Mouse (Mus musculus): ENCODE results near the gene Cep128.

Cep128 gene

DNA sequence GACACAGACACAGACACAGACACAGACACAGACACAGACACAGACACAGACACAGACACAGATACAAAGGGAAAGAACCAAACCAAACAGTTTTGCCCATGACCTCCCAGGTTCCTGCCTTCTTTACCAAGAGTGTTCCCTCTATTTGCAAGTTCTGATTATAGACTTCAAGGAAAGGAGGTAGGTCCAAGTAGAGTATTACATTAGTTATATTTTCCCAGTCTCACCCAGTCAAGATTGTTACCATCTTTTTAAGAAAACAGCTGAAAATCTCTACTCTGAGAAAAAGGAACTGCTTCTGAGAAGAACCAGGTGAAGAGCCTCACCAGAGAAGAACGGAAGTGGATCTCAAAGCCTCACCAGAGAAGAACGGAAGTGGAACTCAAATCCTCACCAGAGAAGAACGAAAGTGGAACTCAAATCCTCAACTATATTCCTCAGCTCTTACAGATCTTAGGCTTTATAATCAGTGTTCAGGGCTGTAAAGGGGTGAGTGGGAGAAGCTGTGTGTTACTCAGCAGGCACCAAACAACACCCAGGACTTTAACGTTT is 200.8 kb downstream of the Cep128 start:
- peak; percentile 80 for DNase-seq (ENCODE audit: low read depth)

DNA sequence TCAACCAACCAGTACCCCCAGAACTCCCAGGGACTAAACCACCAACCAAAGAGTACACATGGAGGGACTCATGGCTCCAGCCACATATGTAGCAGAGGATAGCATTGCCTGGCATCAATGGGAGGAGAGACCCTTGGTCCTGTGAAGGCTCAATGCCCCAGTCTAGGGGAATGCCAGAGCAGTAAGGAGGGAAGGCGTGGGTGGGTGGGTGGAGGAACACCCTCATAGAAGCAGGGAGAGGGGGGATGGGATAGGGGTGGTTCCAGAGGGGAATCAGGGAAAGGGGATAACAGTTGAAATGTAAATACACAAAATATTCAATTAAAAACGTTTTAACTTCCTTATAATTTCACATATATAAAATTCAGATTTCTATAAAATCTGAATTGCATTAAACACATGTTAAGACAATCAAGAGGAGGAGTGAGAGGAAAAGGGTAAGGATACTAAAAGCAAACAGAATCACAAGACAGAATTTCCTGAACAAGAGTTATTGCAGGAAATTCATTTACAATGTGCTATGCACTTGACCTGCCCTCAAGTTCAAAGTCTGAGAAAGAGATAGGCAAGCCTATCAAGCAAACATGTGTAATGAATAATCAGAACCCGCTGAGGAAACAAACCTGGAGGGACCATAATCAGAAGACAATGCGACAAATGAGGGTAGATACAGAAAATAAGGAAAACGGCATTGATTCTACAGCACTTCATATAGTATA is 207.2 kb downstream of the Cep128 start:
- no peak for DNase-seq (ENCODE audit: low read depth)

DNA sequence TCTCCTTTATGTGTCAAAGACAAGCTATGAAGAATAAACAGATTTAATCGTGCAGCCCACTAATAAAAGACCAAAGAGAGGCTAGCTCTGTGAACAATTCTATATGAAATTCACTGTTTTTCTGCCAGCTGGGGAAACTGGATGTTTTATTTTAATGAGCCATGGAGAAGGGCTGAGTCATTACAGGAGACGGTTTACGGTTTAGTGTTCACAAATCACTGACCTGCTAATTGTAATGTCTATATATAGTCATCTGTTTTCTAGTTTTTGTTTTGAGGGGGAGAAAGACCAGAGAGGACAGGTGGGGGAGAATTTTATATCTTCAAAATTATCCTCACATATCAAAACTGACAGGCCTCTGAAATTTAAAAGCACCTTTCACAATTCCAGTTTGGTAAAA is 212.6 kb downstream of the Cep128 start:
- DNase-seq (ENCODE audit: low read depth) = no peak

DNA sequence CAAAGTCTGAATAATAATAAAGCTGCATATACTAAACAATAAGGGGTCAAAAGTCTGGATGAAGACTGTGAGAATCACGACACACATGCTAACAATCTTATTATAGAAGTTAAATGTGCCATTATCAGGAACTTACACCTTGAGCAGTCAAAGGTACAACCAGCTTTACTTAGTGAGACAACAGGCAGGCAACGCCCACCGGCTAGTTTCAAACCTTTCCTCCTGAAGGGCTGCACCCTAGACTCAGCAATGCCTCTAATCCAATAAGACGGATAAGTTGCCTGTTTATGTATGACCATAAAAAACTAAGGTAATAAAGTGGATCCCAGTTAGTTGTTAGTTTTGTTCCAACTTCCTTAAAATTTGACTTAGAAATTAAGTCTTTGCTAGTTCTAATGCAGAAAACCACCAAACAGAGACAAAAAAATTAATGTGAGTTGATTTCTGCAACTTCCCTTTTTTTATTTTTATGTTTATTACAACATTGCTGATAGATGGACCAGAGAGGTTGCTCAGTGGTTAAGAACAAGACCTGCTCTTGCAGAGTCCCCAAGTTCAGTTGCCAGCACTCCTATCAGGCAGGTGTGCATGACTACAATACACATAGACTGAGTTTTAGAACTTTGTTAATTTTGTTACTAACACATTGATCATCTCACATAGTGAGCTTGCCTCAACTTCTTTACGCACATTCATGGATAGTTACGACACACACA is 223.0 kb downstream of the Cep128 start:
- no peak for DNase-seq (ENCODE audit: low read depth)

DNA sequence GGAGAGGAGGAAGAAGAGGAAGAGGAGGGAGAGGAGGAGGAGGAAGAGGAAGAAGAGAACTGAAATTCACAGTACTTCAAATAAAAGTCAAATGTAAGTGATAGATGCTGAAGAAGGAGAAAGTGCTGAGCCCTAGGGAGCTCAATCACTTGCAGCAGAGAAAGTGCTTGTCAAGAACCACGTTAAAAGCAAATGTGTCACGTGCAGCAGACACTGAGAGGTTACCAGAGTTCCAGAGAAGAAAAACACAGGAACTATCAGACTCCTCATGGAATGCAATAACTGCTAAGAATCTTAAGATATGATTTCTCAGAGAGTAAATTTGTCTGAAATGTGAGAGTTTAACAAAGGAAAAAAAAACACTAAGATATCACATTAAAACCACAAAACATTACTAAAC is 225.7 kb downstream of the Cep128 start:
- no peak for DNase-seq (ENCODE audit: low read depth)

DNA sequence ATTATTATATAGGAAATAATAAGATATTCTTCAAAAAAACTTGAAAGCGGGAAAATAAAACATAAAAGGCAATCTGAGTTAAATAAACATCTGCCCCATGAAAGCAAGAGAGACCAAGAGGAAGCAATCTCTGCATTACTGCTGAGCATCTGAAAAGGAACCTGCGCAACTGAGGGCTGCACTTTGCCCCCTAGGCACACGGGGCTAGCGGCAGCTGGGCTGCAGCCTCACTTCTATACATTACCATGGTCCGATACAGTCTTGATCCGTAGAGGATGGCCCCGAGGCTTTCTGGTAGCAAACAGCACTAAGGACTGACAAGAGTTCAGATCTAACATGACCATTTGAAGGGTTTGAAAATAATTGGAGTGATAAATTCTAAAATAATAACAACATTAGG is 230.2 kb downstream of the Cep128 start:
- no peak for DNase-seq (ENCODE audit: low read depth)

DNA sequence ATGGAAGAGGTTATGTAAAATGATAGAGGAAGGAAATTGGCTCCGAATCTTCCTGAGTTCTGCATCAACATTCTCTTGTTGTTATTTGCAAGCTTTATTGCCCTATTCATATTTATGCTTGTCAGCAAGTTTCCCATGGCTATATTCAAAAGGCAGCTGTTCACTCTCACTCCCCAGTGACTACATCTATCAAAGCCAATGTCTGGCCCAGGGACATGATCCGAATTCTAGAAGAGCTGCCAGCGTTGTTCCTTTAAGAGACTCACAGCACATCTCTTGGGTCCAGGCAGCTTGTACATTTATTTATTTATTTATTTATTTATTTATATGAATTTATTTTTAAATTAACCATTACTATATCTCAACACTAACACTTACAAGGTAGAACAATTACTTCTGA is 235.1 kb downstream of the Cep128 start:
- DNase-seq (ENCODE audit: low read depth) = no peak

DNA sequence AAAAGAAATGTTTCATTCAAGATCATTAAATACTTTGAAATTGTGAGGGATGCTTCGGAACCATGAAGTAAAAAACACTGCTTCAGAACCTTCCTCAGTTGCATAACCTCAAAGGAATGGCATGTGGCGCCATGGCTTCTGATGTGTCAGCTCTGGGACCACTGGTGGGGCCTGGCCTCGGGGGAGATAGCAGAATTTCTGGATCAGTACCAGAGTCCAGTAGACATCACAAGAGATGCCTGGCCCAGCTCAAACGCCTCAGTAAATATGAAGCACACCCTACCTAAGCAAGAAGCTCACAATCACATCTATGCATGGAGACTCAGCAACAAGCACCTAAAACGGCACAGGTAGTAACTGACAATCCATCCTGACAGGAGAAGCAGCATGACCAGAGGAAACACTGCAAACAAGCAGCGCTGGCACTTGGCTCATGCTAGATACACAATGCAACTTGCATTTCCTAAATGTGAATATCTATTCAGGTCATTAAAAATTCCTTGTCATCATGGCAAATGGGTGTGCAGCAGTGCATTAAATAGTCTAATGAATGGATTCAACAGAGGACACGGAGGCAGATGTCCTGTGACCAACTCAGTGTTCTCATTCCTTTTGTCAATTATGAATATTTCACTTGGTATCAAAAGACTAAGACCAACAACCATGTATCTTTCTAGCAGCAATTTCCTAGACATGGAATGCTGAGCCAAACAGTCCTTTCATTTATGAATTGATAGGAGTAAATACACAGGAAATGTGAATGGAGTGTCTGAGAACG is 249.3 kb downstream of the Cep128 start:
- no peak for DNase-seq (ENCODE audit: low read depth)

DNA sequence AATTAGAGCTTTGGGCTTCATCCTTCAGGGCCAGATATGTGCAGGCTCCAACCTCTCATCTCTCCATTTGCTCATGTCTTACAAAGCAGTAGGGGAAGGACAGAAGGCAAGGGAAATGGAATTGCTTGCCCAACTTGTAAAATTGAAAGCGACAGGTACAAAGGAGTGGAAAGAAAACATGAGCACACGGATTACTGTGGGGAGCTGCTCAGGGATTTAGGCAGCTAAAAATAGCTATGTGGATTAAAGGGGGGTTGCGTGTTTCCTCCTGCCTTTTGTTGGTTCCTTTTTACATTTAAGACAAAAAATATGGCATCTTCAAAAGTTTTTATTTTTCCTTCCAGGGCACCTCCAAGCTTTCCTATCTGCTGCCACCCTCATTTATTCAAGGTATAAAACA is 269.2 kb downstream of the Cep128 start:
- DNase-seq (ENCODE audit: low read depth) = no peak

DNA sequence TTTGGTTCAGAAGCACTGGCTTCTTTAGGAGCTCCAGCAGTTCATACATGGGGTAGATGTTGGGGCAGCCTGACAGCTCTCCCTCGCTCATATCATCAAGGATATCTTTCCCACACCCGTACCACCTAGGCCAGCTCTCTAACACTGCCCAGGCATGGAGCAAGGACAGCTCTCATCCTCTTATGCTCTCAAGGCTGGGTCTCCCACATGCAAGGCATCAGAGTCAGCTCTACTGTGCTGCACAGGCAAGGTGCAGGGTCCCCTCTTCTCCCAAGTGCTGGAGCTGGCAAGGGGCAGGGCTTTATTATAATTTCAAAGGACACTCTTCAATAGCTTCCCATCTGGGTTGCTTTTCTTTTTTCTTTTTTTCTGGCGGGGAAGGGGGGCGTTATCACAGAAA is 280.9 kb downstream of the Cep128 start:
- DNase-seq (ENCODE audit: low read depth) = no peak

DNA sequence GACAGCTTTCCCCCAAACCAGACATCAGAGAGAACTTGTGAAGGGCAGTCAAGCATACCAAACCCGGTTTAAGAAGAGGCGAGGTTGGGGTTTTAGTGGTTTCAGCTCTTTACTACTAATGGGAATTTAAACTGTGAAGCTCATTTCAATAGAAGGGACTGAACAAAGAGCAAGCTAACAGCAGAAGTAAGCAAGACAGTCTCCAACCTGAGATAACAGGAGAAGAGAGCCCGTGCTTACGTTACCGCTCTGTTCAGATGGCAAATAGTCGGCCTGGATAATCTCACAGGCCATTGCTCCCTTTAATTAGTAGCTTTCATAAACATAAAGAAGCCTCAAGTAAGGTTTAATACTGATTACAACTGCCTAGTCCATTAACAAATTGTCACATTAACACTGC is 286.3 kb downstream of the Cep128 start:
- no peak for DNase-seq (ENCODE audit: low read depth)

DNA sequence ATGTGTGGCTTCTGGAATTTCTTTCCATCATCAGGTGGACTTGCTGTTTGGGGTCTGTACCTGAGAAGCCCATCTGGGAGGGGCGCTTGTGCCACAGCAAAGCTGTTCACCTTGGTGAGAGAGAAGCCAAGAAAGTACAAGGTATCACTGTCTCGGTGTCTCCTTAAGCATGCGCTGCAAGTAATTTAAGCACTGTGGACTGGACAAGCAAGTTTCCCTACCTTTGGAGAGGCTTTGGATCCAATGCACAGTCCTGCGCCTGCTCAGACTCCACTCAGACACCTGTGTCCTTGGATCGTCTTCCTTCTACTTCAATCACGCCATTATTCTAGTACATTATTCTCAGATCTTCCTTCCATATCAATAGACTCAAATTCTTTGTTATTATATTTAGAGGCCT is 288.0 kb downstream of the Cep128 start:
- no peak for DNase-seq (ENCODE audit: low read depth)

DNA sequence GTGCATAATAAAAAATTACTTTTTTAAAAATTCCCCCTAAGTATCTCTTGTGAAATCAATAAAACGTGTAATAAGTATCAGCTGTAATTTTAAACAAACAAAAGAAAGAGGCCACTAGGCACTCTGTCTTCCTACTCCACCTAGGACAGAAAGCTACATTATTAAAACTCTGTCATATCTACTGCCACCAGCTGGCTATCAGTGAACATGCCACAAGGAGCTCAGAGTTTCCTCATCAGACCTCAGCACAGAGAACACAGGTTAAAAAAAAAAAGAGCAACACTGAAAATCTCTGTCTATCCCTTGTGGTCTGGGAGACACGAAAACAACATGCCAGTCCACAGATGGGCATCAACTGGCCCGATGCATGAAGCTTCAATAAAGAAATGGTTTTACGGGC is 295.9 kb downstream of the Cep128 start:
- no peak for DNase-seq (ENCODE audit: low read depth)

DNA sequence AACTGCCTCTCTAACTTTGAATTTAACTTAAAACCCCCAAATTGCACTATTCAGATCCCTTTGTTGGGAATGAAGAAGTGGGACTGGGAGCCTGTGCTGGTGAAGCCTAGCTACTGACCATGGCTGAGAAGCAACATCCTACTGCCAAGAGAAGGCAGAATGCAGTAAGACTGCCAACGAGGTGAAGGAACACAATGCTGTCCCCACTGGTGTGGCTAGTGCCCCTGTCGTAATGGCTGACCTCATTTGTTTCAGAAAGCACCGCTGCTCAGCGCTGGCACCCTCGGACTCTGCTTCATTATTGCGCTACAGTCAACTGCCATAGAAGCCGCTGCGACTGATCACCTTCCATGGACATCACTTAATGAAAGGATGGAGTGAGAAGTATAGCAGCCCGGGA is 298.2 kb downstream of the Cep128 start:
- DNase-seq (ENCODE audit: low read depth) = no peak

DNA sequence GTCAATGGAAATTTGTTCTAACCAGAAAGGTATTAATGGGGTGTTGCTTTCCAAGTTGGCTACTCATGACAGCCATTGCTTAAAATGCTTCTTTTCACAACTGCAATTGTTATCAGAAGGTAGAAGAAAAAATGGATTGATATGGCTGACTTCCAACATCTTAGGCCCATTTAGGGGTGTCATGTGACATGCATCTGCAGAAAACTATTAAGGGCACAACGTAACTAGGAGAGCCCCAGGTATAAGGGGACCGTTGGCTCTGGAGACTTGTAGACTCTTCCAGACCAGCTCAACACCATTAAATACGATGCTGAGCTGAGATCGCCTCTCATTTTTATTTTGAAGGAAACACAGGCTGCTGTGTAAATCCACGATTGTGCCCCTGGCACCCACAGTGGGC is 308.6 kb downstream of the Cep128 start:
- DNase-seq (ENCODE audit: low read depth) = no peak

DNA sequence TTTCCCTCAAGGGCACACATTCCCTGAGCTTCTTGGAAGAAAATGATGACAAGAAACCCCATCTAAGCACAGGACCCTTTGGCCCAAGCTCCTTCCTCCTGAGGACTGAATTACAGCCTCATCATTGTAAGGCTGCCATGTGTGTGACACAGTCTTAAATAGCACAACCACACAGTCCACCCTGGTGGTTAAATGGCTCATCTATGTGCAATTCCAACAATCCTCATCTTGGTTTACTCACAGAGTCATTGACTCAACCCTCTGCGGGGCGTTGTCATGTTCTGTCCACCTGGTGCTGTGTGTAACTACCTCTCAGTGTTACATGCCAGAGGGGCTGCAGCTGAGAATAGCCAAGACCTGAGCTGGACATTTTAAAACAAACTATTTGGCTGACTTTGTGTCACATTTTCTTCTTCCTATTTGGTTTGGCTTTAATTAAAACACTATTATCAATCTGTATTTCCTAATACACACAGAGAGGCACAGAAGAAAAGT is 313.6 kb downstream of the Cep128 start:
- no peak for DNase-seq (ENCODE audit: low read depth)

DNA sequence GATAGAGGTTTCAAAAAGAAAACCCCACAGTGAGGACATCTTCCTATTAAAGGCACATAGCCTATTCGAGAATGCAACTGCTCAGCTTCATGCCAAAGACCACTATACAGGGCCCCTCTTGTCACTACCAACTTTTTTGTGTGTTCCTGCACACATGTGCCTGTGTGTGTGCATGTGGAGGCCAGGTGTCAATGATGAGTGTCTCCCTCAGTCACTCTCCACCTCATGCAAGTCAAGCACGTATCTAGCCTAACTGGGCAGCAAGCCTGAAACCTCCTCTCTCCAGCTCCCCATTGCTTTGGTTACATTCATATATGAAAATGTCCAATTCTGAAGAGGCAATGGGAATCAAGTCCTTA is 317.1 kb downstream of the Cep128 start:
- no peak for DNase-seq (ENCODE audit: low read depth)

DNA sequence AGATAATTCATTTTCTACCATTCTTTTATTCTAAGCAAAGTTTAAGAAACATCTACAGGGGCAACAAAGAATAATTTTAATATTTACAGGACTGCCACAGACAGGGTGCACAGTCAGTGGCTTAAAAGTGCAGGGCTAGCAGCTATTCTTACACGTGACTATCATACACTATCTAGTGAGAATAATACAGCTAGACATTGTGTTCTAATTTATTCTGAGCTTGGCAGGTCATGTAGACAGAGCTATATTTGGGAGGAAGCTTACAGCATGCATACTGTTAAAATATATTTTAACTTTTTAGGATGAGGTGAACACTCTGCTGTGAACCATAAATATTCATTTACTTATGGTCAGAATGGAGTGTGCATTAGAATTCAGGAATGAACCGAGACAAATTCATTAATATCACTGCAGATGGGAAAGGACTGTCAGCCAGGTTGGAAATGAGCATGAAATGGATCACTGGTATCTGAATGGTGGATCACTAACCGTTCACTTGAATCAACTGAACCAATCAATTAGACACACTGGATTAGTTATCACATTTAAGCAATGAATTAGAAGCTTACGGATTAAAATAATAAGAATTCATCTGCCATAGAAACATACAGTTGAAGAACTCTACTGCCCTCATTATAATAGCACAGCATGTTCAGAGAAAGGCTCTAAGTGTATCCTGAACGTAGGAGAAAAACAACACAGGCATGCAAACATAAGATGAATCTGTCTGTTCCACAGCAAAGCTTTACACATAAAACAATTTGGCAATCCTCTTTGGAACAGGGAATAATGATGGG is 317.7 kb downstream of the Cep128 start:
- DNase-seq (ENCODE audit: low read depth) = no peak

DNA sequence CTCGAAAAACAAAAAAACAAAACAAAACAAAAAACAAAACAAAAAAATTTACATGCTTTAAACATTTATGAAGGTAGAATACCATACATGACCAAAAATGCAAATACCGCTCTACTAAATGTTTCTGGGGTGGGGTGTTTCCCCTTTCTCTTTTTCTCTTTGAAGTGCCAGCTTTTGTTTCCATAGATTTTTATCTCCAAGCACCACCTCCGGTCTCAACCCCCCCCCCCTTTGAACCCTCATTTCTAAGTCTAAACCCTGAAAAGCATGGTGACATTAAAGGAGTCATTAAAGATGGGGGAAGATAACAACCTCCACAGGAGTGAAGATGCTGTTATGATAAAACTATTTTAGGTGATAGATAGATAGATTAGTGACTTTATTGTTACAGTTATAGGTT is 318.8 kb downstream of the Cep128 start:
- peak; percentile 57 for DNase-seq (ENCODE audit: low read depth)

DNA sequence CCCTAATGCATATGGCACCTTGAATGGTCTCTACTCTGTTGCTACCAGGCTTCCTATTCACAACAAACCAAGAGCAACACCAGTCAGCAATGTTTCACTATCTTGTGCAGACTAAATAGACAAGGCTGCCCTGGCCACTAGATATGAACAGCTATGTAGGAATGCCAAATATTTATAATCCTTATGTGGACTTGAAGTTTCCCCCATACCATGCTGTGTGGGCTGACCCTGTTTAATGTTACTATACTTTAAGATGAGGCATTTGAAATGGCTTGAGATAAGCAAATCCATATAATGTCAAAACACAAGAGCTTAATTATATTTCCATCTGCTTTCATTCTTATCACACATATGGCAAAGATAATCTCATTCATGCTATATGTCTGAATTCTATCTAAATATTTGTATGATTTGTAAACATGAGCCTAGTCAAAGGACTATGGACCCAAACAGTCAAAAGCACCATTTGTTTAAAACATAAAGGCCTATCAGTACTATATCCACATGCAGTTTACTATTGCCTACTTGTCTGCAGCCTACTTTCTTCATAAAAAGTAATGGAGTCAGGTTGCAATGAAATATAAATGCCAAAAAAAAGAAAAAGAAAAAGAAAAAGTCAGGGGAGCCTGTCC is 319.7 kb downstream of the Cep128 start:
- no peak for DNase-seq (ENCODE audit: low read depth)

DNA sequence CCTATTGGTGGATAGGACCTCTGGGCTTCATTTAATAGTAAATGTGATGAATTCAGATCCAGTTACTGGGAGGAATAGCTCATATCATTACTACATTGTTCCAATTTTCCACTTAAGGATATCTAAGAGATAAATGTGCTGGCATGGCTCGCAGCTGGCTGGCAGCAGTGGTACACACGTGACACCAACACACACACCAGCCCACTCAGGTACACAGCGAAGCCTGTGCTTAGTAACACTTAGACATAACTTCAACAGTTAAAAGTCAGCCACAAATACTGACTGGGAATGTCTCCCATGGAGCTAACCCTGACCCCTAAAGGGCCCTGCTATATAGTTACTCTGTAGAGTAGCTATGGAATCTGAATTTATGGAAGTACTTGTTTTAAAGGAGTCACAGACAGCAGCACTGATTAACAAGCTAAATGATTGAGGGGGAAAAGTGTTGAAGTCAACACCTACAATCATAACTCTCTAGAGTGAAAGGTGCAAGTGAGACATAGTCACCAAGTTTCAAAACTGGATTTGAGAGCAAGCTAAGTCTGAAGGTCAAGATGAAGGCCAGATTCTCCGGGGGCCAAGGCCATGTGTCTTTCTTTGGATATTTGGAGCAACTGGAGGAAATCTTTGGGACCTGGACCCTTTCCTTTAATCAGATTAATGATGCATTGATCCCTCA is 320.7 kb downstream of the Cep128 start:
- no peak for DNase-seq (ENCODE audit: low read depth)
